Mouse (Mus musculus): ENCODE measurements around the gene Gm7579. TPM values are rescaled to one million over a fixed set of nuclear protein-coding genes. Genes with fewer than 3 reads are reported as not detected.
"Not testable (repeated sequence)": the region's sequence is repeated elsewhere in the genome, so short reads cannot be mapped to it uniquely, and the experiment has no call there.

The Gm7579 gene
- not detected in 2 replicates for polyA plus RNA-seq (2014; fragmentation: Nextera tagmentation; extraction: Ambion mirVana)

DNA sequence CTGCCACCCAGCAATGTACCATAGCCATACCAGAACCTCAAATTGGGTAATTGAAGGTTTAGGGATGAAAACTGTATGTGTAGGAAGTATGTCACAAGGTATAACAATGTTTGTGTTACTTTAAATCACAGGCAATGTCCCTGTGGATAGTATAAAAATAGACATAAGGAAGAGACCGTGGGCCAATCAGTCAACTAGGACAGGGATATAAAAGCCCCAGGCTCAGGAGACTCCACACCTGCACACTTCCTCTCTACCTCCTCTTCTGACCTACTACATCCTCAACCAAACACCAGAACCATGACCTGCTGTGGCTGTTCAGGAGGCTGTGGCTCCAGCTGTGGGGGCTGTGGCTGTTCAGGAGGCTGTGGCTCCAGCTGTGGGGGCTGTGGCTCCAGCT, at the start of gene Gm7579:
Gm7579 (plus strand) TSS at position 301 of the 400 bp plus-strand sequence.
- 45% methylated on average over 1 of the region's 1 CpGs for WGBS
- Histone ChIP-seq H3K27ac (replicated peaks in 1 of 2; ENCODE audit: control insufficient read depth in 1 of 2, insufficient read depth in 1 of 2, low read depth in 2 of 2, low read length in 2 of 2) (no peak within 1 kb of the TSS), H3K9me3 (ENCODE audit: control insufficient read depth, low read length) (no peaks in the 10 kb centered on the region), H3K4me1 (ENCODE audit: control insufficient read depth in 2 of 2, insufficient read depth in 2 of 2, low read length in 2 of 2) (no peaks in the 10 kb centered on the region), H3K4me2 (ENCODE audit: low read length) (no peak within 1 kb of the TSS), H3K27me3 (ENCODE audit: control insufficient read depth, insufficient read depth, low read length) (no peaks in the 10 kb centered on the region), H3K36me3 (ENCODE audit: control insufficient read depth, insufficient read depth, low read length) (no peaks in the 10 kb centered on the region), H3K9ac (ENCODE audit: low read length) (no peak within 1 kb of the TSS), H3K4me3 (ENCODE audit: control insufficient read depth in 1 of 2, insufficient read depth in 1 of 2, low read depth in 1 of 2, low read length in 2 of 2) (no peak within 1 kb of the TSS)
- no peak for ATAC-seq (ENCODE audit: insufficient number of reproducible peaks, insufficient read depth, low FRiP score, low read depth)

DNA sequence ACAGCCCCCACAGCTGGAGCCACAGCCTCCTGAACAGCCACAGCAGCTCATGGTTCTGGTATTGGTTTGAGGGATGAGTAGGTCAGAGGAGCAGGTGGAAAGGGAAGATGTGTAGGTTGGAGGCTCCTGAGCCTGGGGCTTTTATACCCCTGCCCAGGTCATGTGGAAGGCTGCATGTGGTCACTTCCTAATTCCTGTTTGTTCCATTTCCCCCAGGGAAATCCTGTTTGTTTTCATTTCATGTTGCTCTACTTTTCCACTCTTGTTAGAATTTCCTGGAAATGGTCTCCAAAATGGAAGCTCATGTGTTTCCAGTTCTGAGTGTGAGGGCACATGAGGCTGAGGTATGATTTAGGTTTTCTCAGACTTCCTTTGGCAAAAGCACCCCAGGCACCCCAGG, 46.0 kb upstream of the Gm7579 start, which contains the start of gene Gm4553:
Gm4553 (minus strand) TSS at position 101 of the 400 bp plus-strand sequence.
- not testable (repeated sequence) for H3K27me3 ChIP-seq (ENCODE audit: control insufficient read depth, insufficient read depth, low read length); H3K4me3 ChIP-seq (ENCODE audit: control insufficient read depth in 1 of 2, insufficient read depth in 1 of 2, low read depth in 1 of 2, low read length in 2 of 2); H3K9ac ChIP-seq (ENCODE audit: low read length); H3K27ac ChIP-seq (replicated peaks in 1 of 2; ENCODE audit: control insufficient read depth in 1 of 2, insufficient read depth in 1 of 2, low read depth in 2 of 2, low read length in 2 of 2); ATAC-seq (ENCODE audit: insufficient number of reproducible peaks, insufficient read depth, low FRiP score, low read depth); H3K9me3 ChIP-seq (ENCODE audit: control insufficient read depth, low read length); H3K4me1 ChIP-seq (ENCODE audit: control insufficient read depth in 2 of 2, insufficient read depth in 2 of 2, low read length in 2 of 2); H3K36me3 ChIP-seq (ENCODE audit: control insufficient read depth, insufficient read depth, low read length); H3K4me2 ChIP-seq (ENCODE audit: low read length)

DNA sequence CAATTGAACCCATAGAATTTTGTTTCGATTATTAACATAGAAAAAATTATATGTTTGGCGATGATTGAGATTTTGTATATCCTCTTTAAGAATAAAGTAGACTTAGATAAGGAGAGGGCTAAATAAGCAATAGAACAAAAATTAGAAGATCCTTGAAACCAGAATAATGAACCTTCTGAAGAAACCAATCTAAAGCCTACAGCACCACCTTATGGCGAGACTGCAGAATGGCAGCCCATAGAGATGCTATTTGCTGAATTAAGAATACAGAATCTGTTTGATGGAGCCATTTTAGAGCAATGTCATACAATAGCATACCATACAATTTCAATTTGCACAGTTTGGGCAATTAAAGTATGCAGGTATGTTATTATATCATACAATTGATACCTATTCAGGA, 41.8 kb upstream of the Gm7579 start:
- WGBS = 46% methylated on average over 3 of the region's 3 CpGs
- Histone ChIP-seq H3K27me3 (ENCODE audit: control insufficient read depth, insufficient read depth, low read length) (peaks cover 4% of the 10 kb centered on the region; the same call in 1 of the 2 replicates), H3K36me3 (ENCODE audit: control insufficient read depth, insufficient read depth, low read length) (no peaks in the 10 kb centered on the region), H3K9me3 (ENCODE audit: control insufficient read depth, low read length) (no peaks in the 10 kb centered on the region), H3K4me1 (ENCODE audit: control insufficient read depth in 2 of 2, insufficient read depth in 2 of 2, low read length in 2 of 2) (no peaks in the 10 kb centered on the region), H3K9ac (ENCODE audit: low read length) (no peak overlapping the region), H3K4me3 (ENCODE audit: control insufficient read depth in 1 of 2, insufficient read depth in 1 of 2, low read depth in 1 of 2, low read length in 2 of 2) (no peak overlapping the region), H3K27ac (replicated peaks in 1 of 2; ENCODE audit: control insufficient read depth in 1 of 2, insufficient read depth in 1 of 2, low read depth in 2 of 2, low read length in 2 of 2) (no peak overlapping the region), H3K4me2 (ENCODE audit: low read length) (no peak overlapping the region)
- ATAC-seq (ENCODE audit: insufficient number of reproducible peaks, insufficient read depth, low FRiP score, low read depth) = no peak

DNA sequence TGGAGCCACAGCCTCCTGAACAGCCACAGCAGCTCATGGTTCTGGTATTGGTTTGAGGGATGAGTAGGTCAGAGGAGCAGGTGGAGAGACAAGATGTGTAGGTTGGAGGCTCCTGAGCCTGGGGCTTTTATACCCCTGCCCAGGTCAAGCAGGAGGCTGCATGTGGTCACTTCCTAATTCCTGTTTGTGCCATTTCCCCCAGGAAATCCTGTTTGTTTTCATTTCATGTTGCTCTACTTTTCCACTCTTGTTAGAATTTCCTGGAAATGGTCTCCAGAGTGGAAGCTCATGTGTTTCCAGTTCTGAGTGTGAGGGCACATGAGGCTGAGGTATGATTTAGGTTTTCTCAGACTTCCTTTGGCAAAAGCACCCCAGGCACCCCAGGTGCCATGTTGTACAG, 35.8 kb upstream of the Gm7579 start, which contains the start of gene Krtap5-2:
Krtap5-2 (minus strand) TSS at position 101 of the 400 bp plus-strand sequence.
- H3K4me2 ChIP-seq (ENCODE audit: low read length); H3K27ac ChIP-seq (replicated peaks in 1 of 2; ENCODE audit: control insufficient read depth in 1 of 2, insufficient read depth in 1 of 2, low read depth in 2 of 2, low read length in 2 of 2); H3K36me3 ChIP-seq (ENCODE audit: control insufficient read depth, insufficient read depth, low read length); H3K4me1 ChIP-seq (ENCODE audit: control insufficient read depth in 2 of 2, insufficient read depth in 2 of 2, low read length in 2 of 2); H3K9me3 ChIP-seq (ENCODE audit: control insufficient read depth, low read length); ATAC-seq (ENCODE audit: insufficient number of reproducible peaks, insufficient read depth, low FRiP score, low read depth); H3K9ac ChIP-seq (ENCODE audit: low read length); H3K4me3 ChIP-seq (ENCODE audit: control insufficient read depth in 1 of 2, insufficient read depth in 1 of 2, low read depth in 1 of 2, low read length in 2 of 2); H3K27me3 ChIP-seq (ENCODE audit: control insufficient read depth, insufficient read depth, low read length): not testable (repeated sequence)

DNA sequence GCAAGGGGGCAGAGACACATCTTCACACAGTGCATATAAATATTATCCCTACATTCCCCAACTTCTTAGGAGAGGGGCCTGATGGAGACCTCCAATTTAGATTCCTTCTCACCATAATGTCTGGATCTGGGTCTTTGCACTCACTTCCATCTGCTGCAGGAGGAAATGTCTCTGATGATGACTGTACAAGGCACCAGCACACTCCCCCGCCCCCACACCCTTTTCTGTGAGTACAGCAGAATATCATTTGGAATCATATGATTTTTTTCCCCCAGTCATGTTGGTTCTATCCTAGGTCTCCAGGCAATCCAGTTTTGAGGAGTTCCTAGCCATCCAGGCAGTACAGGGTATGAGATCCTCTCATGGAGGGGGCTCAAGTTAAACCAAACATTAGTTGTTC, 33.0 kb upstream of the Gm7579 start:
- 63% methylated on average over 1 of the region's 1 CpGs for WGBS
- Histone ChIP-seq H3K36me3 (ENCODE audit: control insufficient read depth, insufficient read depth, low read length) (no peaks in the 10 kb centered on the region), H3K9me3 (ENCODE audit: control insufficient read depth, low read length) (no peaks in the 10 kb centered on the region), H3K4me2 (ENCODE audit: low read length) (no peak overlapping the region), H3K4me3 (ENCODE audit: control insufficient read depth in 1 of 2, insufficient read depth in 1 of 2, low read depth in 1 of 2, low read length in 2 of 2) (no peak overlapping the region), H3K27me3 (ENCODE audit: control insufficient read depth, insufficient read depth, low read length) (no peaks in the 10 kb centered on the region), H3K4me1 (ENCODE audit: control insufficient read depth in 2 of 2, insufficient read depth in 2 of 2, low read length in 2 of 2) (no peaks in the 10 kb centered on the region), H3K9ac (ENCODE audit: low read length) (no peak overlapping the region), H3K27ac (replicated peaks in 1 of 2; ENCODE audit: control insufficient read depth in 1 of 2, insufficient read depth in 1 of 2, low read depth in 2 of 2, low read length in 2 of 2) (no peak overlapping the region)
- ATAC-seq (ENCODE audit: insufficient number of reproducible peaks, insufficient read depth, low FRiP score, low read depth) = no peak

DNA sequence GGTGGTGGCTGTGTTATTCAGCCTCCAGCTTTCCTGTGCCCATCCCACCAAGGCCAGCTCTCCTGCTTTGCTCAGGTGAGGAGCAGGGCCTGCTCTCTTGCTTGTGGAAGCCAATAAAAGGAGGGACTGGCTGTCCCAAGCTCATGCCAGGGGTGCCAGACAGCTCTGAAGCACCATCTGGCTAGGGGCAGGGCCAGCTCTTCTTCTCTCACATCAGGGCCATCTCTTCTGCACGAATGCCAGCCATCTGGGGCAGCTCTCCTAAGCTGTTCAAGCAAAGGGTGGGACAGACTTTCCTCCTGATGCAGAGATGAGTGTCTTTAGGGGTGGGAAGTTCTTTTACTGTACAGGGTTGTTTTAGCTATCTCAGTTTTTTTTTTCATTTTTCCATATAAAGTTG, 30.6 kb upstream of the Gm7579 start:
- H3K4me1 ChIP-seq (ENCODE audit: control insufficient read depth in 2 of 2, insufficient read depth in 2 of 2, low read length in 2 of 2) = no peaks in the 10 kb centered on the region

DNA sequence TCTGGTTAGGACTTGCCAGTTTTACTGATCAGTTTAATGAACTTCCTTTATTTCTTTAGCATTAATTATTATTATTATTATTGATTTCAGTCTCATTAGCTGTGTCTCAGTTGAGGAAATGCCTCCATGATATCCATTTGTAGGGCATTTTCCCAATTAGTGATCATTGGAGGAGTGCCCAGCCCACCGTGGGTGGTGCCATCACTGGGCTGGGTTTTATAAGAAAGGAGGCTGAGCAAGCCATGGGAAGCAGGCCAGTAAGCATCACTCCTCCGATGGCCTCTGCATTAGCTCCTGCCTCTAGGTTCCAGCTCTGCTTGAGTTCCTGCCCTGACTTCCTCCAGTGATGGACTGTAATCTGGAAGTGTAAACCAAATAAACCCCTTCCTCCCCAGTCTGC, 23.5 kb upstream of the Gm7579 start:
- H3K4me1 ChIP-seq (ENCODE audit: control insufficient read depth in 2 of 2, insufficient read depth in 2 of 2, low read length in 2 of 2) = no peaks in the 10 kb centered on the region
- H3K36me3 ChIP-seq (ENCODE audit: control insufficient read depth, insufficient read depth, low read length) = no peaks in the 10 kb centered on the region
- 0 out of 2 replicates have a peak, but pooled peaks cover 2% of the 10 kb centered on the region for H3K27me3 ChIP-seq (ENCODE audit: control insufficient read depth, insufficient read depth, low read length)
- no peak overlapping the region for H3K27ac ChIP-seq (replicated peaks in 1 of 2; ENCODE audit: control insufficient read depth in 1 of 2, insufficient read depth in 1 of 2, low read depth in 2 of 2, low read length in 2 of 2)
- H3K4me3 ChIP-seq (ENCODE audit: control insufficient read depth in 1 of 2, insufficient read depth in 1 of 2, low read depth in 1 of 2, low read length in 2 of 2) = no peak overlapping the region
- no peak overlapping the region for H3K4me2 ChIP-seq (ENCODE audit: low read length)
- H3K9me3 ChIP-seq (ENCODE audit: control insufficient read depth, low read length) = no peaks in the 10 kb centered on the region
- 65% methylated on average over 2 of the region's 2 CpGs for WGBS
- no peak for ATAC-seq (ENCODE audit: insufficient number of reproducible peaks, insufficient read depth, low FRiP score, low read depth)
- no peak overlapping the region for H3K9ac ChIP-seq (ENCODE audit: low read length)

More for the DNA sequence above, 30.6 kb upstream of the Gm7579 start:
- Histone ChIP-seq H3K4me2 (ENCODE audit: low read length) (no peak overlapping the region), H3K27me3 (ENCODE audit: control insufficient read depth, insufficient read depth, low read length) (no peaks in the 10 kb centered on the region), H3K36me3 (ENCODE audit: control insufficient read depth, insufficient read depth, low read length) (no peaks in the 10 kb centered on the region), H3K27ac (replicated peaks in 1 of 2; ENCODE audit: control insufficient read depth in 1 of 2, insufficient read depth in 1 of 2, low read depth in 2 of 2, low read length in 2 of 2) (no peak overlapping the region), H3K4me3 (ENCODE audit: control insufficient read depth in 1 of 2, insufficient read depth in 1 of 2, low read depth in 1 of 2, low read length in 2 of 2) (no peak overlapping the region), H3K9ac (ENCODE audit: low read length) (no peak overlapping the region), H3K9me3 (ENCODE audit: control insufficient read depth, low read length) (no peaks in the 10 kb centered on the region)
- no peak for ATAC-seq (ENCODE audit: insufficient number of reproducible peaks, insufficient read depth, low FRiP score, low read depth)
- WGBS = 29% methylated on average over 1 of the region's 1 CpGs

DNA sequence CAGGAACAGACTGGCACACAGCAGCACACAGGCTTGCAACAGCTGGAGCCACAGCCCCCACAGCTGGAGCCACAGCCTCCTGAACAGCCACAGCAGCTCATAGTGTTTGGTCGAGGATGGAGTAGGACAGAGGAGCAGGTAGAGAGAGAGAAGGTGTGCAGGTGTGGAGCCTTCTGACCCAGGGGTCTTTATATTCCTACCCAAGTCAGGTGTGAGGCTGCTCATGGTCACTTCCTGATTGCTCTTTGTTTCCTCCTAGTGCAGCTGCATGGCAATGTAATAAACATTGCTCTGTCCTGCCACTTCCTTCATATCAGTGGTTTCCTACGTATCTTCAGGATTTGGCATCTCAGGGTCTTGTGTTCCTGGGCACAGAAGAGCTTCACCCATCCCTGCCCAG, 21.4 kb upstream of the Gm7579 start, which contains the start of gene Gm10153:
Gm10153 (minus strand) TSS at position 101 of the 400 bp plus-strand sequence.
- no peaks in the 10 kb centered on the region for H3K36me3 ChIP-seq (ENCODE audit: control insufficient read depth, insufficient read depth, low read length)
- 0 out of 2 replicates have a peak, but pooled peaks cover 2% of the 10 kb centered on the region for H3K27me3 ChIP-seq (ENCODE audit: control insufficient read depth, insufficient read depth, low read length)
- no peaks in the 10 kb centered on the region for H3K4me1 ChIP-seq (ENCODE audit: control insufficient read depth in 2 of 2, insufficient read depth in 2 of 2, low read length in 2 of 2)
- no peak within 1 kb of the TSS for H3K4me3 ChIP-seq (ENCODE audit: control insufficient read depth in 1 of 2, insufficient read depth in 1 of 2, low read depth in 1 of 2, low read length in 2 of 2)
- H3K27ac ChIP-seq (replicated peaks in 1 of 2; ENCODE audit: control insufficient read depth in 1 of 2, insufficient read depth in 1 of 2, low read depth in 2 of 2, low read length in 2 of 2) = no peak within 1 kb of the TSS
- 0 out of 2 replicates have a peak, but pooled peaks cover 3% of the 10 kb centered on the region for H3K9me3 ChIP-seq (ENCODE audit: control insufficient read depth, low read length)
- H3K4me2 ChIP-seq (ENCODE audit: low read length) = no peak within 1 kb of the TSS
- H3K9ac ChIP-seq (ENCODE audit: low read length) = no peak within 1 kb of the TSS
- no peak for ATAC-seq (ENCODE audit: insufficient number of reproducible peaks, insufficient read depth, low FRiP score, low read depth)
- WGBS = 34% methylated on average over 2 of the region's 2 CpGs

Data from heart, embryonic 14.5 days (tissue).